Mouse (Mus musculus) NIH3T3 (cell line): ENCODE data around the gene Map3k7.
A peak's percentile ranks its signal among the peaks of the same experiment; 100 is the strongest.
"Not testable (repeated sequence)": the region's sequence is repeated elsewhere in the genome, so short reads cannot be mapped to it uniquely, and the experiment has no call there.

Experiments
- DNase-seq: peaks from one replicate; pipeline ENCODE4 v3.0.0-alpha.2; 2012; ENCODE audit warnings: low read depth

The Map3k7 gene

GRCm38 (mm10) chr4:31993386-31993785 is 29.5 kb downstream of the Map3k7 start:
- DNase-seq = no peak

GRCm38 (mm10) chr4:31993865-31994264 is 30.0 kb downstream of the Map3k7 start:
- DNase-seq = no peak

- no peak for DNase-seq
These were observed 37.6 kb downstream of the Map3k7 start for GRCm38 (mm10) chr4:32001498-32001897.

- DNase-seq = no peak
These were observed 41.1 kb downstream of the Map3k7 start for GRCm38 (mm10) chr4:32004773-32005591.

GRCm38 (mm10) chr4:32007174-32007573 is 43.3 kb downstream of the Map3k7 start:
- no peak for DNase-seq

GRCm38 (mm10) chr4:32008095-32008494 is 44.2 kb downstream of the Map3k7 start:
- no peak for DNase-seq

- no peak for DNase-seq
These were observed 46.9 kb downstream of the Map3k7 start for GRCm38 (mm10) chr4:32010808-32011207.

GRCm38 (mm10) chr4:32011218-32011973 is 47.5 kb downstream of the Map3k7 start:
- peak; percentile 2 for DNase-seq

GRCm38 (mm10) chr4:32021131-32021530 is 57.2 kb downstream of the Map3k7 start:
- no peak for DNase-seq

- DNase-seq = peak; percentile 39
These were observed 58.4 kb downstream of the Map3k7 start for GRCm38 (mm10) chr4:32022321-32022720.

GRCm38 (mm10) chr4:32024170-32024569 is 60.3 kb downstream of the Map3k7 start:
- not testable (repeated sequence) for DNase-seq

- DNase-seq = peak; percentile 24
These were observed 61.2 kb downstream of the Map3k7 start for GRCm38 (mm10) chr4:32025105-32025504.

- DNase-seq = no peak
These were observed 63.2 kb downstream of the Map3k7 start for GRCm38 (mm10) chr4:32027094-32027493.

- DNase-seq = no peak
These were observed 73.4 kb downstream of the Map3k7 start for GRCm38 (mm10) chr4:32037267-32037666.

GRCm38 (mm10) chr4:32041741-32042452 is 78.0 kb downstream of the Map3k7 start:
- no peak for DNase-seq

GRCm38 (mm10) chr4:32045234-32045633 is 81.3 kb downstream of the Map3k7 start:
- no peak for DNase-seq

GRCm38 (mm10) chr4:32049824-32050223 is 85.9 kb downstream of the Map3k7 start:
- DNase-seq = no peak

- DNase-seq = no peak
These were observed 89.3 kb downstream of the Map3k7 start for GRCm38 (mm10) chr4:32053171-32053570.

- peak; percentile 86 for DNase-seq
These were observed 91.5 kb downstream of the Map3k7 start for GRCm38 (mm10) chr4:32055151-32056052.

GRCm38 (mm10) chr4:32056441-32056840 is 92.5 kb downstream of the Map3k7 start:
- DNase-seq = no peak

GRCm38 (mm10) chr4:32057102-32057501 is 93.2 kb downstream of the Map3k7 start:
- DNase-seq = peak; percentile 48
